Mouse (Mus musculus) embryonic facial prominence, embryonic 14.5 days (tissue): ENCODE data around the gene Kcnd1. TPM values are rescaled to one million over a fixed set of nuclear protein-coding genes. Genes with fewer than 3 reads are reported as not detected.

ENCODE experiments used
- ATAC-seq: fragments of 200-750 bp; cut with Nextera tagmentation; 2 replicates; pipeline ENCODE4 v1.8.0; 2017; ENCODE audit warnings: low read depth, moderate number of reproducible peaks, moderate TSS enrichment
- DNase-seq: peaks from one replicate; pipeline ENCODE4 v3.0.0-alpha.2; 2015; ENCODE audit warnings: low spot score
- H3K27ac ChIP-seq: fragments of 300-500 bp; sonication (generic); replicated peaks from 2 replicates; pipeline ENCODE4 v1.5.1; 2014; ENCODE audit warnings: low read depth, mild to moderate bottlenecking, low read length, moderate library complexity
- H3K27me3 ChIP-seq: fragments of 300-500 bp; sonication (generic); replicated peaks from 2 replicates; pipeline ENCODE4 v1.6.1; 2014; ENCODE audit warnings: low read length; ENCODE audit not compliant: control insufficient read depth, insufficient read depth
- H3K36me3 ChIP-seq: fragments of 300-500 bp; sonication (generic); 2 replicates; pipeline ENCODE4 v1.6.1; 2014; ENCODE audit warnings: low read length, mixed read lengths; ENCODE audit not compliant: control insufficient read depth, insufficient read depth
- H3K4me1 ChIP-seq: fragments of 300-500 bp; sonication (generic); 2 replicates; pipeline ENCODE4 v1.6.1; 2014; ENCODE audit warnings: antibody characterized with exemption, low read length; ENCODE audit not compliant: control insufficient read depth, insufficient read depth
- H3K4me2 ChIP-seq: fragments of 300-500 bp; sonication (generic); 2 replicates; pipeline ENCODE4 v1.6.1; 2014; ENCODE audit warnings: low read depth, mild to moderate bottlenecking, low read length, moderate library complexity, mixed read lengths
- H3K4me3 ChIP-seq: fragments of 300-500 bp; sonication (generic); 2 replicates; pipeline ENCODE4 v1.5.1; 2014; ENCODE audit warnings: low read depth, mild to moderate bottlenecking, low read length
- H3K9ac ChIP-seq: fragments of 300-500 bp; sonication (generic); 2 replicates; pipeline ENCODE4 v1.6.1; 2014; ENCODE audit warnings: low read depth, mild to moderate bottlenecking, low read length, moderate library complexity, mixed read lengths
- H3K9me3 ChIP-seq: fragments of 300-500 bp; sonication (generic); 2 replicates; pipeline ENCODE4 v1.6.1; 2016; ENCODE audit warnings: low read length; ENCODE audit not compliant: control insufficient read depth
- WGBS: fragments of 180-500 bp; shearing (Covaris S2); extraction: QIAGEN DNeasy Blood & Tissue Kit; methylation state at CpG from one replicate; pipeline ENCODE4 v1.1.7; 2014; 5-methylcytosine and 5-hydroxymethylcytosine counted together
- polyA plus RNA-seq: library from polyadenylated mRNA; unstranded; fragments of >200 nt; fragmentation: Nextera tagmentation; extraction: Ambion mirVana; gene quantifications from 2 replicates; pipeline ENCODE4 v1.2.1, GENCODE M21; 2014

The Kcnd1 gene
- polyA plus RNA-seq, 1 experiment from 2014 or later = 3.2 TPM

DNA sequence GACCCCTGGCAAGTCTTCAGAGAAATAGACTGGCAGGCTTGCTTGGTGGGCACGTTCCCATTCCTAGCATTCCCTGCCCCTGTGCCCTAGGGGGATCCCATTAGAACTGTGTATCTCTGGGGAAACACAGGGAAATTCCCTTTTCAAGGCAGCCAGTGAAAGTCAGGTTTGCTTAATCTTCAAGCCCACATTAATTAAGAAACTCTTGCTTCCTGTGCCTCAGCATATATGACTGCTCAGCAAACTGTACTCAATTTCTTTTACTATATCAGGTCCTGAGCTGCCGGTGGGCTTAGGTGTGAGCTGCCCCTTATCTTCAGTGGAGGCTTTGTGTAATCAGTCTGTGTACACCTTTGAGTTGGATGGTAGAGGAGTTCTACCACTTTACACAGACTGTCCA is 43.7 kb downstream of the Kcnd1 start:
- no peak overlapping the region for H3K4me3 ChIP-seq
- no peak for DNase-seq

DNA sequence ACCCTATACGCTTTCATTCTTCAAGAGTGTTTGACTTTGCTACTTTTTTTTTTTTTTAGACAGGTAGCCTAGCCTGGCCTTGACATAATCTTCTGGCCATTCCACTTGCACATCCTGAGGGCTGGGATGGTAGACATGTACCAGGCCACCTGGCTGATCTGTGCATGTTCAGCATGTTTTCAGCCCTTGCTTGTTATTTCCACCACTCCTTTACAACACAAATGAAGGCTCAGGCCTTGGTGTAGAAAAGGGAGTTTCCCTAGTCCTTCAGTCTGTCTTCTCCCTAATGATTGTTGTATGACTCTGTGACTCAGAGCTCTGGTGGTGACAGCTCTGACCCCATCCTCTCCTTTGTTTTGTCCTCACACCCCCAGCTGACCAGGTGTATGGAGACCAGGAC is 45.1 kb downstream of the Kcnd1 start:
- ATAC-seq (no peak), DNase-seq (no peak)
- Histone ChIP-seq H3K27ac (no peak overlapping the region), H3K36me3 (peaks cover 18% of the 10 kb centered on the region; the same call in 1 of the 2 replicates), H3K9me3 (no peaks in the 10 kb centered on the region), H3K4me3 (no peak overlapping the region), H3K4me2 (no peak overlapping the region), H3K4me1 (no peaks in the 10 kb centered on the region), H3K9ac (no peak overlapping the region), H3K27me3 (no peaks in the 10 kb centered on the region)
- WGBS = 96% methylated on average over 1 of the region's 1 CpGs

More for the DNA sequence above, 43.7 kb downstream of the Kcnd1 start:
- Histone ChIP-seq H3K9me3 (no peaks in the 10 kb centered on the region), H3K27ac (no peak overlapping the region), H3K9ac (no peak overlapping the region), H3K4me2 (no peak overlapping the region), H3K4me1 (no peaks in the 10 kb centered on the region), H3K36me3 (peaks cover 16% of the 10 kb centered on the region; the same call in 1 of the 2 replicates), H3K27me3 (no peaks in the 10 kb centered on the region)
- WGBS = 56% methylated on average over 2 of the region's 2 CpGs
- ATAC-seq = no peak

DNA sequence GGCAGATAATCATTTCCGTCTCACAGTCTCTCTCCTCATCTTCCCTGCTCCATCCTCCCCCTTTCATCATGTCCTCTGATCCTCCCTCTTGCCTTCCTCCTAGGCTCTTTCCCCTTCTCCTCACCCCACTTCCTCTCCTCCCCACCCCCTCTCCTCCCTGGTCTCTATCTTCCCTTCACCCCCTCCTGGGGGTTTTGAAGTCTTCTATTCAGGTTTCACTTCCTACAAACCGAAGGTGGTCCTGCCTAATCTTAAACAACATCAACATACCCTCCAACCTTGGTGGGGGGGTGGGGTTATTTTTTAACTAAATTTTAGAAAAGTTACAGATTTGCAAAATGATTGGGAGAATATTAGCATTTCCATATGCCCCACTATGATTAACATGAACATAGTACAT is 46.4 kb downstream of the Kcnd1 start:
- Histone ChIP-seq H3K27ac (no peak overlapping the region), H3K9me3 (no peaks in the 10 kb centered on the region), H3K4me3 (no peak overlapping the region), H3K4me1 (no peaks in the 10 kb centered on the region), H3K4me2 (no peak overlapping the region), H3K36me3 (peaks cover 29% of the 10 kb centered on the region; the same call in 1 of the 2 replicates), H3K27me3 (no peaks in the 10 kb centered on the region), H3K9ac (no peak overlapping the region)
- DNase-seq (no peak), ATAC-seq (no peak)
- 39% methylated on average over 2 of the region's 2 CpGs for WGBS

DNA sequence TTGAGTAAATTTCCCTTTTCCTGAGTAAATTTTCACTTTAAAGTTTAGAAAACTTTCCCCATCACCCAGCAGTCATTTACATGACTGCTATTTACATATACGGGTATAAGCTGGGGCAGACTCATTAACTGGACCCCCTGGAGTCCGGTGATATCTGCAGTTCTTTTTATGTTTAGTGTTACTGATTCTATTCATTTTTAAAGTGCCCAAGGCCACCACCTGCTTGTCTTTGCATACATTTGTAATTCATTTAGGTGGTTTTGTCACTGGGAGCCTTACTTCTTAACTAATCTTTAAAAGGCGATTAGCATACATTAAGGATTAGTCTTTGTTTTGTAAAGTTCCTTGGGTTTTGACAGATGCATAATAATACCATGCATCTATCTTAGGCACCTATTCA is 47.7 kb downstream of the Kcnd1 start:
- Histone ChIP-seq H3K4me3 (no peak overlapping the region), H3K27ac (no peak overlapping the region), H3K9me3 (no peaks in the 10 kb centered on the region), H3K27me3 (no peaks in the 10 kb centered on the region), H3K36me3 (peaks cover 41% of the 10 kb centered on the region; the same call in 1 of the 2 replicates), H3K4me2 (no peak overlapping the region), H3K4me1 (no peaks in the 10 kb centered on the region), H3K9ac (no peak overlapping the region)
- 50% methylated on average over 3 of the region's 3 CpGs for WGBS
- no peak for ATAC-seq
- no peak for DNase-seq

DNA sequence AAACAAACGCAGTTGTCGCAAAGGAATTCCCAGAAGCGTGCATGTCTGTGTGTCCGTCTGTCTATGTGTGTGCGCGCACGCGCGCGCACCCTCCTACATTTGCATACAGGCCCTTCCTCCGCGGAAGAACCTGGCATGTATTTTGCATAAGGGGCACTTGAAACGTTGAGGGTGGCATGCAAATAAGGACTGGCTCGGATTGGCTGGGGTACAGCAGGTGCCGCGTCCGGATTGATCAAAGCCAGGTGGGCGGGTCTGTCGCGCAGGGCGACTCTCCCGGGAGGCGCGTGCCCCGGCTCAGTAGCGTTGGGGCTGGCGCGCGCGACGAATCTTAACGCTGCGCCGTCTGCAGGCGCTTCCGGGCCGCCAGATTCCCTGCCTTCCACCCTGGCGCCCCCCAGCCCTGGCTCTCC is 55.9 kb downstream of the Kcnd1 start, which contains the start of gene Pim2:
Pim2 (plus strand) TSS at position 256 of the 413 bp plus-strand sequence.
- H3K27me3 ChIP-seq = no peaks in the 10 kb centered on the region
- peak; percentile 93 for ATAC-seq
- H3K9ac ChIP-seq = peak within 1 kb of the TSS; percentile 54
- H3K4me3 ChIP-seq = peak within 1 kb of the TSS; percentile 46
- WGBS = 10% methylated on average over 19 of the region's 38 CpGs
- peak; percentile 84 for DNase-seq
- no peaks in the 10 kb centered on the region for H3K9me3 ChIP-seq
- H3K36me3 ChIP-seq = peaks cover 17% of the 10 kb centered on the region; the same call in 1 of the 2 replicates
- H3K4me2 ChIP-seq = peak within 1 kb of the TSS; percentile 76
- H3K4me1 ChIP-seq = no peaks in the 10 kb centered on the region
- no peak within 1 kb of the TSS for H3K27ac ChIP-seq

DNA sequence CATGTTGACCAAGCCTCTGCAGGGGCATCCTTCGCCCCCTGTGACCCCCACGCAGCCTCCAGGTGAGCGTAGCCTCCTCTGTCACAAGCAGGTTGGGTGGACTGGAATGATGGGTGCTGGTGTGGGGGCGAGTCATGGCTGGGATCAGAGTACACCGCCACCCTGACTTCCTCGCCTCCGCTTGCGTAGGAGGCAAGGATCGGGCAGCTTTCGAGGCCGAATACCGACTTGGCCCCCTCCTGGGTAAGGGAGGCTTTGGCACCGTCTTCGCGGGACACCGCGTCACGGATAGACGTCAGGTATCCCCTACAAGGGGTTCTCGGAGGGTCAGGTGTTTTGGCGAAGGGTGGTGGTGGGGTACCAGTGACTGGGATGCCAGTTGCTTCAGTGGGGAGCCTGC is 56.4 kb downstream of the Kcnd1 start:
- DNase-seq = no peak

DNA sequence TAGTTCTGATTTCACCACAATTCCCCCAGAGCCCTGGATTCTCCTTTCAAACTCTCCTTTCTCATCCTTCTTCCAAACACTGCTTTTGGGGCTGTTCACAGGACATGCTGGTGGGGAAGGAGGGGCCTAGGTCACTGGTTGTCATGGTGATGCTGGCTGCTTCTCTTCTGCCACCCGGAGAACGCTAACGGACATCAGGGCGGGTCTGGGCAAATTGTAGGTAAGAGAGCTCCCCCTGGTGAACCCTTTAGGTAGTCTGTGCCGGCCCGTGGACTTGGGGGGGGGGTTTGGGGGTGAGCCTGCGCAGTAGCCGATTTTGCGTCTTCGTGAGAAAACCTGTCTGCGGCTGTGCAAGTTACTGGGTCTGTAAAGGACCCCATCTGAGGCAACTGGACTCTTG is 57.7 kb downstream of the Kcnd1 start:
- Histone ChIP-seq H3K4me1 (no peaks in the 10 kb centered on the region), H3K9ac (no peak overlapping the region), H3K4me3 (no peak overlapping the region), H3K27me3 (no peaks in the 10 kb centered on the region), H3K36me3 (no peaks in the 10 kb centered on the region), H3K27ac (no peak overlapping the region), H3K9me3 (no peaks in the 10 kb centered on the region), H3K4me2 (peak overlapping the region; percentile 37)
- DNase-seq (peak; percentile 81), ATAC-seq (peak; percentile 27; the same call in 1 of the 2 replicates)
- WGBS = 23% methylated on average over 11 of the region's 11 CpGs

More for the DNA sequence above, 56.4 kb downstream of the Kcnd1 start:
- Histone ChIP-seq H3K4me2 (peak overlapping the region; percentile 76), H3K27ac (no peak overlapping the region), H3K27me3 (no peaks in the 10 kb centered on the region), H3K36me3 (peaks cover 12% of the 10 kb centered on the region; the same call in 1 of the 2 replicates), H3K9me3 (no peaks in the 10 kb centered on the region), H3K4me1 (no peaks in the 10 kb centered on the region), H3K9ac (peak overlapping the region; percentile 54), H3K4me3 (peak overlapping the region; percentile 46)
- WGBS = 42% methylated on average over 12 of the region's 21 CpGs
- ATAC-seq = peak; percentile 10

DNA sequence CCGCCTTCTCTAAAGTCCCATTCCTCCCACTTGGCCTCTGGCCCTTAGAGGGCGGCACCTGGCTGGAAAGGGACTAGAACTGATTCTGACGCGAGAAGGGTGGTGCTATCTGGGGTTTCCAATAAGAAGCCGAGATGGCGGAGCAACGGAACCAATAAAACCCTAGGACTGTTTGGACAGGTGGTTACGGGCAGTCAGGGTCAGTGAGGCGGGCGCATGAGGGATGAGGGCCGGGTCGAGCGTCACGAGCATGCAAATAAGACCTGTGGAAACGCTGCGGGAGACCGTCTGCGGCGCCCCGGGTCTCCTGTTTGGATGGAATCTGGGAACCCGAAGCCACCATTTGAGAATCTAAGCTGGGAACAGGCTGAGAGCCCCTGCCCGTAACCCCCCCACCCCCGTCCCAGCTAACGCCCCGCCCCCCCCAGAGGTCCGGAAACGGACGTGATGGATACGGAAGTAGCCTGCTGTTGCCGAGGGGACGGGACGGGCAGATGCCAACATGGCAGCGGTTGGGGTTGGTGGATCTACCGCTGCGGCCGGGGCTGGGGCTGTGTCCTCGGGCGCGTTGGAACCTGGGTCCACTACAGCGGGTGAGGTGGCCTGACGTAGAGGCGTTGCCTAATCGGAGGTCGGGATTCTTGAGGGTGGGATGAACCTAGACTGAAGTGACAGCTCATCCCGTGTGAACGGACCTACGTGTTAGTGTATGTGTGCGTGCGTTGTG is 61.9 kb downstream of the Kcnd1 start, which contains the start of gene Slc35a2:
Slc35a2 (plus strand) TSS at position 188 of the 727 bp plus-strand sequence.
- no peaks in the 10 kb centered on the region for H3K4me1 ChIP-seq
- ATAC-seq (peak; percentile 95), DNase-seq (peak; percentile 94)
- H3K4me2 ChIP-seq = peak within 1 kb of the TSS; percentile 58
- 13% methylated on average over 43 of the region's 49 CpGs for WGBS
- H3K27me3 ChIP-seq = no peaks in the 10 kb centered on the region
- peak within 1 kb of the TSS; percentile 64 for H3K9ac ChIP-seq
- H3K9me3 ChIP-seq = no peaks in the 10 kb centered on the region
- peak within 1 kb of the TSS; percentile 57 for H3K4me3 ChIP-seq
- H3K36me3 ChIP-seq = peaks cover 3% of the 10 kb centered on the region; the same call in 1 of the 2 replicates
- H3K27ac ChIP-seq = peak within 1 kb of the TSS; percentile 70
